Mouse (Mus musculus): Measurements from ENCODE around the gene Fgf14.
"Not testable (repeated sequence)": the region's sequence is repeated elsewhere in the genome, so short reads cannot be mapped to it uniquely, and the experiment has no call there.

The Fgf14 gene

GRCm38 (mm10) chr14:124191913-124192814 is 484.8 kb downstream of the Fgf14 start:
- DNase-seq (ENCODE audit: low spot score): no peak

GRCm38 (mm10) chr14:124180265-124180664 is 496.7 kb downstream of the Fgf14 start:
- DNase-seq (ENCODE audit: low spot score): no peak

- DNase-seq (ENCODE audit: low spot score): no peak
Measured at GRCm38 (mm10) chr14:124174111-124174510, 502.8 kb downstream of the Fgf14 start.

- no peak for DNase-seq (ENCODE audit: low spot score)
Measured at GRCm38 (mm10) chr14:124163618-124164185, 513.2 kb downstream of the Fgf14 start.

GRCm38 (mm10) chr14:124147378-124147777 is 529.5 kb downstream of the Fgf14 start:
- DNase-seq (ENCODE audit: low spot score): no peak

- DNase-seq (ENCODE audit: low spot score): no peak
Measured at GRCm38 (mm10) chr14:124107205-124107873, 569.6 kb downstream of the Fgf14 start.

GRCm38 (mm10) chr14:124083126-124083525 is 593.8 kb downstream of the Fgf14 start:
- DNase-seq (ENCODE audit: low spot score): no peak

GRCm38 (mm10) chr14:124044016-124044415 is 632.9 kb downstream of the Fgf14 start:
- DNase-seq (ENCODE audit: low spot score): no peak

- DNase-seq (ENCODE audit: low spot score): no peak
Measured at GRCm38 (mm10) chr14:124040651-124041050, 636.3 kb downstream of the Fgf14 start.

- no peak for DNase-seq (ENCODE audit: low spot score)
Measured at GRCm38 (mm10) chr14:124037434-124037833, 639.5 kb downstream of the Fgf14 start.

- no peak for DNase-seq (ENCODE audit: low spot score)
Measured at GRCm38 (mm10) chr14:124036575-124037205, 640.2 kb downstream of the Fgf14 start.

GRCm38 (mm10) chr14:124033302-124033701 is 643.6 kb downstream of the Fgf14 start:
- DNase-seq (ENCODE audit: low spot score): not testable (repeated sequence)

GRCm38 (mm10) chr14:124027886-124028670 is 648.8 kb downstream of the Fgf14 start:
- DNase-seq (ENCODE audit: low spot score): no peak

GRCm38 (mm10) chr14:123990591-123991195 is 686.2 kb downstream of the Fgf14 start:
- DNase-seq (ENCODE audit: low spot score): no peak

GRCm38 (mm10) chr14:123967996-123968395 is 708.9 kb downstream of the Fgf14 start:
- no peak for DNase-seq (ENCODE audit: low spot score)

GRCm38 (mm10) chr14:123966531-123966930 is 710.4 kb downstream of the Fgf14 start:
- DNase-seq (ENCODE audit: low spot score): no peak
